Mouse (Mus musculus) natural killer cell, adult 2 months (primary cell): ENCODE measurements at regions not wholly inside any gene's neighbourhood (a gene's known extent, or its start where the extent isn't known, plus 50 kb on each side); places are given as distances from the start of the nearest gene placed in this dataset.

Experiments used
- DNase-seq, 2 experiments: peaks; one replicate each; pipeline ENCODE4 v3.0.0; 2022; ENCODE audit warnings: low spot score in 2 of 2

DNA sequence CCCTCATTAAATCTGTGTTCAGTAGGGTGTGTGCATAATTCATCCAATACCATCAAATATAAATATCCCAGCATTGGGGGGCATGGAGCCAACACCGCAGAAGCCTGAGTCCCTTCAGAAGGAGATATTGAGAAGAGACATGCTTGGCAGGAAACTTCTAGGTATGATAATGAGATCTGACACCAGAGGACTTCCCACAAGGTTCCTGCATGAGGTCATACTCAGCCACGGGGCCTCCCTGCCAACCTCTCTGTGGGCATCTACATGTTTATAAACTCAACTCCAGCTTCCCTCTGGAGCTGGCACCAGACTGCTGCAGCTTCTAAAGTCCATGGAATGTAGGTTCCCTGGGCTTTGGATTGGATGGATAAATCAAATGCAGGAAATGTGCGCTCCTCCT, 587.4 kb upstream of the Kdm8 start:
- no peak for DNase-seq

DNA sequence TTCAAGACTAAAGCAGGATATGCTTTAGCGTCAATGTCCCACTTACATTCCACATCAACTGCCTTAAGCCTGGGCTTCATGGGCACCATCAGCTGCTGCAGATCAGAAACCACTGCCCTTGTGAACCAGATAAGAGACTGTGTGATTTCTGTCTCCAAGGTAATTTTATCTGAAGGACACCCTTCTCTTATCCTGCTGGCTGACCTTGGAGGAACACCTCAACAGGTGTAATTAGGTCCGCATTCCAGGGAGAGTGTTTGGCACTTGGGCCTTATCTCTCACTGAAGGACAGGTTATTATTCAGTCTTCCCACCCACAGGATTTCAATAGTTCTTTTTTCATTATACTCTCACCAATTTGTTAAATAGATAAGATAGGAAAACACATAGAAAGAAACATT, 583.1 kb upstream of the Kdm8 start:
- no peak for DNase-seq

DNA sequence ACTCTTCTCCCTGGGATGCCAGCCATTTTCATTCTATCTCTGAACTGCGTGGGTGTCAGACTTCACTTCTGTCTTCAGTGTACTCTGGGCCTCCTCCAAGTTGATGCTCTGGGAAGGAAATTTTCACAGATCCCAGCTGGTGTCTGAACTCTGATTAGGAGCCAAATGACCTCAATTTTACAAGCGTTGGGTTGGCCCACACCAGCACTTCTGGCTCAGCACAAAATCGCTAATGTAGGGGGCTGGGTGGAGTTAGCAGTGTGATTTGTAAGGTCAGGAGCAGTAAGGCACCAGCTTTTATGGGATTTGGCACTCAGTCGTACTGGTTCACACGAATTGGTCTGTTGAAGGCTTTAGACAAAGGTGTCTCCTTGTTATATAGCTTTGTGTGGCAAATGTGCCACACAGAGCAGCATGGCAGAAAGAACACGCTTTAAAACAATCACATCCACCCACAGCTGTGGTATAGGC, 576.3 kb upstream of the Kdm8 start:
- DNase-seq: no peak

DNA sequence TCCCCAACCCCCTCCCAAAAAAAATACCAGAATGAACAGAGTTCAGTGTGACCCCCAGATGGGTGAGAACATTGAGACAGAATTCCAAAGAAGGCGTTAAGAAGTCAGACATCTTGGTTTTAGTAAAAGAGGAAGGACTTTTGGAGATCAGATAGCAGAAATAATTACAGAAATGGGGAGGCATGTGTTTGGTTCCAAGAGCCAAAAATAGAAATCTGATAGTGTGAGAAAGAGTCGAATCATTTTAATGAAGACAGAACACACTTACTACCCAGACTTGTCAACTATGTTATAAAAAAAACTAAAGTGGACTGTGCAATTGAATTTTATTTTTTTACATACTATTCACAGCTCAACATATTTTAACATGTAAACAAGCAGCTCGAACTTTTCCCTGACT, 575.9 kb upstream of the Kdm8 start:
- no peak for DNase-seq

DNA sequence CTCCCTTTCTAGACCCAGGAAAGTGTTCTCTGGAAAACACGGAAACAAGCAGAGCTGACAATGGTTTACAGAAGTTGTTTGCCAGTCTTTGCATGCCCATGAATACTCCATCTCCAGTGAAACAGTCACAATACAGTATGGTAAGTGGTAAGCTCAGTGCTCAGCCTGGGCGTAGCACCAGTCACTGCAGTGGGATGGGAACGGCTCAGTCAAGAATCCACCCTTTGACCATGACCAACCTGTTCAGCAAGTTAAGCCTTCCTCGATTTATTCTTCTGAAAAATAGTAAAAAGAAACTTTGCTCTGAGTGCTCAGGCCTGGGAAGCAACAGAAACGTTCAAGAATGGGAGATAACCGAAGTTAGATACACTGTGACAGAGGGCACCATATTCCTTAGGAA, 563.7 kb upstream of the Kdm8 start:
- no peak for DNase-seq

DNA sequence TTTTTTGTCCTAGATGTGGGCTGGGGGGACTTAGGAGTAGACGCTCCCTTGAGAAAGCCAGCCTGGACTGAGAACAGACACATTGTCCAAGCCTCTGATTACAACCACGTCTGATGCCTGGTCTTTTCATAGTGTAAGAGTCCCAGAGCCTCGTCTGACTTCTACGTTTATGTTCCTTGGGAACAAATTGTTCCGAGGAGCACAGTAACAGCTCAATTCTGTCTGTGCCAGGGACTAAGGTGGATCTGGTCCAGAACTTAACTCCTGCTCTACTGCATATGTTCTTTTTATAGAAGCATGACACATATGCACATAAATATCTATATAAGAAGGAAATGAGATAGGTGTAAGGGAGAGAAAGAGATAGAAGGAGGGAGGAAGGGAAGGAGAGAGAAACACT, 537.2 kb upstream of the Kdm8 start:
- no peak for DNase-seq

DNA sequence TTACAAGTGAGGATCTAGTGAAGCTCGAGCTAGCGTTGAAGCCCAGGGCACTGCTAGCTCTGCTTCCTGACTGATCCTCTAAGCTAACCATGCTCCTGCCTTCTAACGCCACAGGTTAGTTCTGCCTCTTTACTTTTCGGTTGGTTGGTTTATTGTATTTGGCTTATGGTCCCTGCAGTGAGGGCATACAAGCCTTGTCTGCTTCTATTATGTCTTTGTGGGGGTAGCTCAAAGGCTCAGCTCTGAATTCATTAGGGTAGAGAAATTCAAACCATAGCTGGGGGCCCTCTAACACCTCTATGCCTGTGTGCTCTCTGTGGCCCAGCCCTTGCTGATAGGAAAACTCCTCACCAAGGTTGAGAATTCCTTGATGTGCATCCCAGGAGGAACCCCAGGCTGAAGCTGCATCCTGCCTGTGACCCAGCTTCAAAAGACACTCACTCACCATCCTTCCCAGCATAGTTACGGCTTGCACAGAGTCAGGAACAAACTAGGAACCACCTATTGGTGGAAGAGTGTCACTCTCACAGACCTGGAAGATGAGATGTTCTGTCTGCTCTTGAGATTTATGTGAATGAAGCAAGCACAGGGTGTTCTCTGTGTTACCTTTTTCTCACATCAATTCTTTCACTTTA, 536.7 kb upstream of the Kdm8 start:
- DNase-seq: no peak

DNA sequence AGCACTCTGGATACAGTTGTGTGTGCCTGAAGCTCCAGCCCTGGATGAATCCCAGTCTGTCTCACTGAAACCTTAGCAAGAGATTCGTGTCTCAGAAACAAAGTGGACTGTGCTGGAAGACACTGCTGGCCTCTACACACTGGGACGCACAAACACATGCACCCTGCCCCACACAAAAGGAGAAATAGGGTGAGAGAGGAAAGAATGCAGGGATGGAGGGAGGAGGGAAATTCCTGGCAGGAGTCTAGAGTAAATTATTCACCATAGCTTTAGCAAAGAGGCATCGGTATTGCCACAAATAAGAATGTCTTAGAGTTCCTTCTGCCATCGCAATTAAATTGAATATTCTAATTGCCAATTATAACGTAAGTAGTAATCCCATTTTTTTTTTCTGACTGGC, 530.4 kb upstream of the Kdm8 start:
- no peak for DNase-seq

DNA sequence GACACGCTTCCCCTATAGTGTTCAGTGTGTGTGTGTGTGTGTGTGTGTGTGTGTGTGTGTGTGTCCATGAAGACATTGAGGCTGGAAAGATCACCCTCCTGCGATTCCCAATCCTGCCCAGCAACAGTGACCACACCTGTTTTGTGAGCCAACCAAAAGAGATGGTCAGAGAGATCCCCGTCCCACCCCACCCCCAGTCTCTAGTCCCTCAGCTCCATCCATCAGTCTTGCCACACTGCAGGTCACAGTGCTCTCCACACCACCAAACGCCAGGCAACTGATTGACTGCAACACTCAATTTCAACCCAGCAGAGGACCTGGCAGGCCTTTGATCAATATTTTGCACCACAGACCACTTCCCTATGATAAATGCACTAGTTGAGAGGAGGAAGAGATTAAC, 530.0 kb upstream of the Kdm8 start:
- DNase-seq: no peak

DNA sequence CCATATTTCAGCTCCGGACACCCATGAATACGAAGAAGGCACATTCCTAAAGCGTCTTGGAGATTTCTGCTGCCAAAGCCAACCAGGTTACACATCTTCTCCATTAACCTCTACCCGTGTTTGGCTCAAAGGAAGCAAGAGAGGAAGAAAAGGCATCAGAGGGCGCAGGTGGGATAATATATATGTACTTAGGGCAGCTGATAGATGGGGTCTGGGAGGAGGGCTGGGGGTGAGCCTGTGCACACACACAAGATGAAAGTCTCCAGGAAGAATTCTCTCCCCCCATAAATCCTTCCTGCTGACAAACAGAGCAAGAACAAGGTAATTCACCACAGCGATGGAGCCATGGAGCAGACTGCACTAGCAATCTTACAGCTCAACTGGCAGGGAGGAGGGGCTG, 529.5 kb upstream of the Kdm8 start:
- DNase-seq: no peak

DNA sequence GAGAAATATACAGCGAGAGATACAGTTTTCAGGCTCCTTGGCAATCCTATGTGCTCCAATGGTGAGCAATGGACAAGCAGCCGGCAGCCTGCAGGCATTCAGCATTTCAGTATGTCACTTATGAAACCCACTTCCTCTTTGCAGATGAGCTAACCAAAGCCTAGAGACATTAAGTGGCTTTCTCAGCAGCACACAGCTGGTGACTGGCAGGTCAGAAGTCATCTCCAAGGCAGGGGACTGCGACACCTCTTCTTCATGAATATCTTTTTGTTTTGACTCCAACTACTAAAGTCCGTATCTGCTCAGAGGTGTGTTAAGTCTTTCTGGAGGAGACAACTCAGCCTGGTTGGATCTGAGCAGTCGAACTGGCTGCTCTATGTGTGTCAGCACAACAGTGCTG, 528.8 kb upstream of the Kdm8 start:
- DNase-seq: no peak

DNA sequence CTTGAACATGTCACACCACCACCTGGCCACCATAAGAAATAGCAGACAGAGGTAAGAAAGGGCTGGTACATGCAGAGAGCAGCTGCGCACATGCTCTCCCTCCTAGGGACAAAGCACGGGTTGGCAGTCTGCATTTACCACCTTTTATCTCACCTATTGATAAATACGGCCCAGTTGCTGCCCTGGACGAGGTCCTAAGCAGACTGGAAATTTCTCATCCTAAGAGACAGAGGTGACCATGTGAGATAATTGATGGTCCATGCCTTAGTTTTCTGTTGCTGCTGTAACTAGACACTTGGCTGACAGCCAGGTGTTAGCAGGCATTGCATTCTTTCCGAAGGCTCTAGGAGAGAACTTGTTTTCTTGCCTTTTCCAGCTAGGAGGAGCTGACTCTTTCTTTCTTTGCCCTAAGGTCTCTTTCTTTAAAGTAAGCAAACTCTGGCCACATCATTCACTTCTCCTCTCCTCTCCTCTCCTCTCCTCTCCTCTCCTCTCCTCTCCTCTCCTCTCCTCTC, 526.8 kb upstream of the Kdm8 start:
- DNase-seq: no peak

DNA sequence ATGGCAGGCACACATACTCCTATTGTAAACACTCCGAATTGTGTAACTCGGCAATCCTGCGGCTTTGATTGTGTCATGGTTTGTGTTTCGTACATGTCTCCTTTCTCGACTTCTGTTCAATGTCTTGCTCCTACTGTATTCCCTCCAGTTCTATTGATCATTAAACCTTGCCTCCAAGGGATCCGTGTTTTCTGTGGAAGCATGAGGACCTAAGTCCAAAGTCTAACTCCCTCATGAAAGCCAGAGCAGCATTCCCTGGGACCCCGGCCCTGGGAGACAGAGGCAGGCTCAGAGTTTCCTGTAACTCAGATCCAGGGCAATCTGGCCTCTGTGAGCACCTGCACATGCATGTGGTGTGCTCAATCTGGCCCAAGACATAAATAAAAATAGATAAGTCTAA, 521.7 kb upstream of the Kdm8 start:
- DNase-seq: no peak

DNA sequence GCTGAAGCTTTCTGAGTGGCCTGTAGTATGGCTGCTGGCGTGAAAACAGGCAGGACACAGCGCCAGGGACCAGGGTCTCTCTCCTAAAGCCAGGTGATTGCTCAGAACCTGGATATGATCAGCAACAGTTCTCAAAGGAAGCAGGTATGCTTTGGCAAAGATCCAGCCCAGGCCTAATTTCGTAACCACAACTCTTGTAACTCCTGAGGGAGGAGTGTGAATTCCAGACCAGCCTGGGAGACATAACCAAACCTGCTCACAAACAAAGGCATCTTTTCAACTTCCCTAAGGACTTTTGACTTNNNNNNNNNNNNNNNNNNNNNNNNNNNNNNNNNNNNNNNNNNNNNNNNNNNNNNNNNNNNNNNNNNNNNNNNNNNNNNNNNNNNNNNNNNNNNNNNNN, 510.9 kb upstream of the Kdm8 start:
- DNase-seq: no peak

DNA sequence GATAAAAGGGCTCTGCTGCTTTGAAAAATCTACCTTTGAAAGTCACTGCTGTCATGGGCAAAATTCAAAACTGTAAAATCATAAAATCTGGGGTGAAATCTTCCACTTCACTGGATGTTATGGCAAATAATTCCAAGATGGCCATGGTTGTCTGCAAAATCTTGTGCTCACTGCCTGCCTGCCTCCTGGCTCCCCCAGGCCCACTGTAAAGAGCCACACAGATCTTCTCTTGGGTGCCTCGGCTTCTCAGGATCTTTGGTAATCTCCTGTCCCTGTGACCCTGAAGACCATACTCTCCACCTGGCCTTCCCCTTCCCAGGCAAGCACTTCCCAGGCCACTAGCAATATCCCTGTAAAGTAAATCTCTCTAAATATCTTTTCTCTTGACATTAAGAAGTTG, 505.1 kb upstream of the Kdm8 start:
- DNase-seq: no peak

DNA sequence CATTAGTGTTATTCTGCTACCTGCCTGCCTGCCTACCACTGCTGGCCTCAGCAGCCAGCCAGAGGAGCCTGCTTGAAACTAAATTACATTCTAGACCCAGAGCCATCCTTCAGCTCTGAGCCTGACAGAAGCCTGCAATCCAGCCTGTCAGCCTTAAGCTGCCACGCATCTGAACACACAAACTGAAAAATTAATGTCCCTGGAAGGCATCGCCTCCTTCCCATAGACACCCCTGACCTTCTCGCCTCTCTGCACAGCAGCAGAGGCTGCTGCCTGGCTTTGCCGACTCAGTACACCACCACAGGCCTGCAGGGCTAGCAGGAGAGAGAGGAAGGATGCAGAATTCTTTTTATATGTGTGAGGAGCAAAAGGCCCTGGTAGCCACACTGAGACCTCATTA, 502.9 kb upstream of the Kdm8 start:
- no peak for DNase-seq

DNA sequence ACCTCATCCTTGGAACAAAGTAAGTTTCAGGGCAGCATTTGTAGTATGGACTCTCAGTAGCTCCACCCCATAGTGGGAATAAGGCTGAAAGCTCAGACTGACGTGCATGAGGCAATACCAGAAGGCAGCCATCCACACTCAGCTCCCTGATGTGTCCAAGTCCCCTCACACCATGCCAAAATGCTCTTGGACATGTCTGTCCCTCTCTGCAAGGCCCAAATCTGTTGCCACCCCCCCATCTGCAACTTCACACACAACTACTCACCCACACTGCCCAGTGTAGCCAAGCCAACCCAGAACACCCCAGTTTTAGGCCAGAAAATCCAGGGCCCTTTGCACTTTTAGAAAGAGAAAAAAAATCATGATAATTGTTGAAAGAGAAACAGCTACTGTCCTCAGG, 498.1 kb upstream of the Kdm8 start:
- DNase-seq: no peak

DNA sequence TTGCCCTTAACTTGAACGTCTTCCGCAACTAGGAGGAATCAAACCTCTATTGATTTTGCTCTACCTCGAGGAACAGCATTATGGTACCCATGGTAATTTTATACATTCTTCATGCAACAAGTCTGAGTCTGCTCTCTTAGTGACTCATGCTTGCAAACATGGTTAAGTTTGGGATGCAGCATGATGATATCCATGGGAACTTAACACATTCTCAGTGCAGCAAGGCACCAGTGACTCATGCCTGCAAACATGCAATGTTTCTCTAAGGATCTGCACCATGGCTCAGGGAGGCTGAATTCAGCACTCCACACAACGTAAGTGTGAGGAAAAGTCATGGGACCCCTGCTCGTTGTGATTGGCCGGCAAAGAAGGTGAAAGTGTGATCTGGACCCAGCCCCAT, 487.1 kb upstream of the Kdm8 start:
- no peak for DNase-seq

DNA sequence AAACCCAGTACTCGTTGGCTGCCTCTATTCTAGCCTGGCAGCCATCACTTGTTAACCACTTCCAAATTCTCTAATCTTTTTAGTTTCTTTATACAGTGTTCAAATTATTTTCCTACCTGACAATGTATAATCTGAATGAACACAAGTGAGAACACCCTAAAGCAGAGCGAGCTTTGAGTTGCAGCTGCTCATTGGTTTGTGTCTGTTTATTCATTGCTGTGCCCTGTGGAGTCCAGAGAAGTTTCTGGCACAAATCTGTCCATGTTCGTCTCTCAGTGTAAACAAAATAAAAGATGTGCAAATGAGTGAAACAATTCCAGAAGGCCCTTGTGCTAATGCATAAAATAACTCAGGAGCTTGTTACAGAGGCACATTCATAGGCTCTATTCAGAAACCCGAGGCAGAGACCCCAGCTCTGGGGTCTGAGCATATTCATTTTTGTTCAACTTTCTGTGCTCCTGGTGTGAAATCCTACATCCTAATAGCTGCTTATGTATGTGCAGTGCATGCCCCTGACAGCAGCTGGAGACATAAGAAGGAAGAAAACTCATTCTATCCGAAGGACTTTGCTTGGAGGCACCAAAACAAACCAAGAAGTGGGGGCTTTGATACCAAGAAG, 469.5 kb upstream of the Kdm8 start:
- no peak for DNase-seq

DNA sequence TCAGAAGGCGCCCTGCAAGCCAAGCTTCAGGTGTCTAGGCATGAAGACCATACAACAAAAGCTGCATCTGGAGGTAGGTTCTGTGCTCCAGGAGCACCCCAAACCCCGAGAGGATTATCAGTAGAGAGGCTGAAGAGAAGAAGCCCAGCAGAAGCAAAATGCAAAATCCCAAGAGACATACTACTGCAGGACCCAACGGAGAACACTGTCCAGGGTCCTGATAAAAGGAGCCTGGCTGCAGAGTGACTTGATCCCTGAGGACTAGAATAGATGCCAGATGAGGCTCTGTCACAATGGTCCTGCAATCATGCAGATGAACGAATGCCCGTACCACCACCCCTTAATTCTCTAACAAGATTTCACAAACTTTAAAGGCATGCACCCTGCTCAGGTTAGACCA, 455.0 kb upstream of the Kdm8 start:
- DNase-seq: no peak

DNA sequence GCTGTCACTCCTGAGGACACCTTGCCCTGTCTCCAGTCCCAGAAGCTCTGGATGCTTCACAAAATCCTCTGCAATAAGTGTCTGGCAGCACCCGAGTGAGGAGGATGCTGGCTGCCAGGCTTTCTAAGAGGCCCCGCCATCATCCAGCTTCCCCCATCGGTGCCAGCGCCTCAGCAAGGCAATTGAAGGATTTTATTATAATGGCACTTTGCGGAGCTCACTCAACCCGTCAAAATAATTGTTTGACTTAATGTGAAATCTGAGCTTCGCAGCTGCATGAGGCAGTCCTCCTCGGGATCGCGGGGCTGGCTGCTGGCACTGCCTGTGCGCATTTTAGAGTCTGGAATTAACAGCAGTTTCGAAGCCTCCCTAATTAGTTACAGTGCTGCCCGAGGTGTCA, 453.8 kb upstream of the Kdm8 start:
- no peak for DNase-seq

DNA sequence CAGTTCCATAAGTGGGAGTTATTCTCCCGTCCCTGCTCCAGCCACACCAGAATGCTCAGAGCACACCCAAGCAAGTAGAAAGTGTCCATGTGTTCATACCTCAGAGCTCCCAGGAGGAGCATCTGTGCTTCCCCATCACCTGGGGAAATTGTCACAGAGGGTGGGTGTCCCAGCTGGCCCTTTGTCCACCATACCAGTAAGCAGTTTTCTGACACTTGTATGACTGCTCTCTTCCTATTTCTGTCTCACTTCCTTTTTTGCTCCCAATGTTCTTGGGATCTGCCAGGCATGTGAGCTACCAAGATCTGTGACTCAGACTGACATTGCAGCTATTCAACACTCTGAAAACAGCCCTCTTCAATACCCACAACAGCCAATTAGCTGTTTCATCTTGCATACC, 447.9 kb upstream of the Kdm8 start:
- DNase-seq: no peak

DNA sequence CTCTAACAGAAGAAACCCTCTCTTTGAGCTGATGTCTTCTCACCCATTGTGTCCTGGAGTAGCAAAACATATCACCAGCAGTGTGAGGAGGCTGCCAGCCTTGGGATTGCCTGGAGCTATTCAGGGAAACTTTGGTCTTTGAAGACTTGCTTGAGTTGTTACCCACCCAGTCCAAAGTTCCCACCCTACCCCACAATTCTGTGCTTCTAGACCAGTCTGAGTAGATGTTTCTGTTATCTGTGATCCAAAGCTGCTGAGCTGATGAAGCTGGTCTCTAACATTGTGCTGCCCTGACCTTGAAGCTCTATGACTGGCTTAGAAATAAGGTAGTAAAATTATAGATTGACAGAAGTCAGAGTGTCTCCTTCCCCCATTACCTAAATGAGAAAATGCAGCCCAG, 443.8 kb upstream of the Kdm8 start:
- no peak for DNase-seq

DNA sequence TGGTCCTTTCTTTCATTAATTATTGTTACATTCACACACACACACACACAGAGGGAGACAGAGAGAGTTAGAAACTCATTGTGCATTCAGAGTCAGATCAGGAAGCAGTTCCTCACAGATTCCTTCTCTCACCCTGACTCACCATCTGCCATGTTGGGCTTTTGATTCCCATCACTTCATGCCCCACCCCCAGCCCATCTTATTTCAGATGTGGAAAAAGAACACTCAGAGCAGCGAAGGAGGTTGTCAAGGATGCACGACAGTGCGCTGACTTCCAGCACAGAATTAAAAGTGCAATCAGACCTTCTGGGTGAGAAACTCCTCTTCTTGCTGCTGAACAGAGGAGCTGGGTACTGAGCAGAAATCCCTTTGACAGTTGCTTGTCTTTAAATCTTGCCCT, 438.8 kb upstream of the Kdm8 start:
- no peak for DNase-seq
